Mouse (Mus musculus): Measurements from ENCODE around the gene Fut2.

Gene Fut2

GRCm38 (mm10) chr7:45626571-45627076 lies 39.6 kb downstream of the Fut2 start:
- in situ Hi-C loops (cut with MboI; ENCODE audit: low pct_unique_long_range_greater_than_20kb in 1 of 2, low sequenced_read_pairs in 2 of 2, unreplicated experiment in 1 of 2) = no loop called here

DNA sequence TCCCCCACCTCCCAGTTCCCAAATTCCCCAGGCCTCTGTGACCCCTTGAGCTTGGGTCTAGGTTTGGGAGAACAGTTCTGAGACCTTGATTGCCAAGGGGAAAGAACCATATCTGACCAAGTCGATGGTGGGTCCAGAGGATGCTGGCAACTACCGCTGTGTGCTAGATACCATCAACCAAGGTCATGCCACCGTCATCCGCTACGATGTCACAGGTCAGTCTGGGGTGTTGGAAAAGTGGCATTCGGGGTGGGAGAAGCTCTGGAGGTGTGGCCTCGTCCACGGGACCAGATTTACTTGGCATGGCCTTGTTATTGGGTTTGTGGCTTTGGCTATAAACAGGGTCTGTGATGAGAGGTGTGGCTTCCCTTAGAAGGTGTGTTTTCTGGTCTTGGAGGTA lies 40.7 kb downstream of the Fut2 start:
- in situ Hi-C loops (cut with MboI; ENCODE audit: low pct_unique_long_range_greater_than_20kb in 1 of 2, low sequenced_read_pairs in 2 of 2, unreplicated experiment in 1 of 2) = no loop called here

- in situ Hi-C loops (cut with MboI; ENCODE audit: low pct_unique_long_range_greater_than_20kb in 1 of 2, low sequenced_read_pairs in 2 of 2, unreplicated experiment in 1 of 2) = no loop called here
Observed at GRCm38 (mm10) chr7:45624718-45625117, 41.5 kb downstream of the Fut2 start.

DNA sequence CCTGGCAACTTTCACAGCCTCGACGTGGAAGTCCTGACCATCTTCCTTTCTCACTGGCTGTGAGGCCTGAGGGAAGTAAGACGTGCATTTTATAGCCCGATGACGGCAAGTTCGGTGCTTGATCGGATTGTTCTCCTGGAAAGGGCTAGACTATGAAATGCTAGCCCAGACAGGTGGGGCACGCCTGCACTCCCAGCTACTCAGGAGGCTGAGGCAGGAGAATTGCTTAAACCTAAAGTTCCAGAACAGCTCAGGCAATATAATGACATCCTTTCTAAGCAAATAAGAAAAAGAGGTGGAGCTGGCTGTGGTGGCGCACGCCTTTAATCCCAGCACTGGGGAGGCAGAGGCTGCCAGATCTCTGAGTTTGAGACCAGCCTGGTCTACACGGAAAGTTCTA lies 42.7 kb downstream of the Fut2 start:
- in situ Hi-C loops (cut with MboI; ENCODE audit: low pct_unique_long_range_greater_than_20kb in 1 of 2, low sequenced_read_pairs in 2 of 2, unreplicated experiment in 1 of 2) = no loop called here

- in situ Hi-C loops (cut with MboI; ENCODE audit: low pct_unique_long_range_greater_than_20kb in 1 of 2, low sequenced_read_pairs in 2 of 2, unreplicated experiment in 1 of 2) = no loop called here
Observed at GRCm38 (mm10) chr7:45621443-45621842, 44.8 kb downstream of the Fut2 start, which contains the start of gene Izumo1. Izumo1 (plus strand) TSS chr7:45621811.

DNA sequence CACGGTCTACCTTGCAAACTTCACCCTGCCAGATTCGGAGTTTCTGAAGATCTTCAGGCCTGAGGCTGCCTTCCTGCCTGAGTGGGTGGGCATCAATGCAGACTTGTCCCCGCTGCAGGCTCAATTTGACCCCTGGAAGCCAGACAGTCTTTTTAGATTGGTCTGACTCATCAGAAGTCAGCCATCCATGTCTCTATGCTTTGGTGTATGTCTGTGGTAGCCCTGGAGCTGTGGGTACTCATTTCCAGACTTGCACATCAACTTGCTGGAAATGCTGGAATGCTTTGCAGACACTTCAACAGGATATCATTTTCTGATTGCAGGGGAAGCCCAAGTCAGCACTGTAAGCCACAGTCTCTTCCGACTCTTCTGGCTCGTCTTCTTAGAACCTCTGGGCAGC lies 46.6 kb downstream of the Fut2 start:
- in situ Hi-C loops (cut with MboI; ENCODE audit: low pct_unique_long_range_greater_than_20kb in 1 of 2, low sequenced_read_pairs in 2 of 2, unreplicated experiment in 1 of 2) = no loop called here

DNA sequence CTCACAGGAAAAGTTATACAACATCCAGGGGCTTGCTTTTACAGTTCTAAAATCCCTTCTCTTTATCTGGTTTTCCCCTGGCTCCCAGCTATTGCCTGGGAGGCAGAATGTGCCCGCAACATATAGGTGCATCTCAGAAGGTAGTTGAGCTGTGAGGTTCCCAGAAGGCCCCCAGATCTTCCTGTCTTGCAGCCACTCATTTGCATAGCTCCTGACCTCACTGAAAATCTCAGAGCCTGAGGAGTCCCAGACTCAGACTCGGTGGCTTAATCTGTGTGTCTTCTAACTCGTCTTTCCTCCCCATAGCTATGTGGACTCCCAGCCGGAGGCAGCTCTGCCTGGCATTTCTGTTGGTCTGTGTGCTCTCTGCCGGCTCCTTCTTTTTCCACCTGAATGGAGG lies 47.9 kb downstream of the Fut2 start:
- in situ Hi-C loops (cut with MboI; ENCODE audit: low pct_unique_long_range_greater_than_20kb in 1 of 2, low sequenced_read_pairs in 2 of 2, unreplicated experiment in 1 of 2) = no loop called here

GRCm38 (mm10) chr7:45617042-45617695 lies 49.0 kb downstream of the Fut2 start, which contains the start of gene Fut1:
Fut1 (plus strand) TSS chr7:45617289.
- in situ Hi-C loops (cut with MboI; ENCODE audit: low pct_unique_long_range_greater_than_20kb in 1 of 2, low sequenced_read_pairs in 2 of 2, unreplicated experiment in 1 of 2) = no loop called here

GRCm38 (mm10) chr7:45616277-45616676 lies 49.9 kb downstream of the Fut2 start:
- in situ Hi-C loops (cut with MboI; ENCODE audit: low pct_unique_long_range_greater_than_20kb in 1 of 2, low sequenced_read_pairs in 2 of 2, unreplicated experiment in 1 of 2) = no loop called here

DNA sequence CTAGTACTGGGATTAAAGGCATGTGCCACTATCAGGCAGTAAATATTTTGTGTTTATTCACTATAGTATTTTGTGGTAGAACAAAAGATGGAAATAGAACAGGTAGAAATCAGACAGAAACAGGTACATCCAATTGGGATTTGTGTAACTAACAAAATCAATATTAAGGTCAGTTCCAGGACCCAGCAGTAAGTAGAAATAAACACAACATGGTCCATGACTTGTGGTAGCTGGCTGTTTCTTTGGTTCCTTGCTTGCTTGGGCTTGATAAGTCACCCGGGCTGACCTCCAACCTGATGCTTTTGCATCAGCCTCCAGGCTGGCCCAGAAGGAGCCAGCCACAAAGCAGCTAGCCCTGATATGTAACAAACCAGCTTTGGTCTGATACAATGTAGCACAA lies 56.7 kb downstream of the Fut2 start:
- in situ Hi-C loops (cut with MboI; ENCODE audit: low pct_unique_long_range_greater_than_20kb in 1 of 2, low sequenced_read_pairs in 2 of 2, unreplicated experiment in 1 of 2) = no loop called here

- in situ Hi-C loops (cut with MboI; ENCODE audit: low pct_unique_long_range_greater_than_20kb in 1 of 2, low sequenced_read_pairs in 2 of 2, unreplicated experiment in 1 of 2) = no loop called here
Observed at GRCm38 (mm10) chr7:45605704-45606289, 60.4 kb downstream of the Fut2 start.

GRCm38 (mm10) chr7:45598960-45599879 lies 67.0 kb downstream of the Fut2 start:
- in situ Hi-C loops (cut with MboI; ENCODE audit: low pct_unique_long_range_greater_than_20kb in 1 of 2, low sequenced_read_pairs in 2 of 2, unreplicated experiment in 1 of 2) = no loop called here

Data from mouse embryonic stem cell (cell line).